Mouse (Mus musculus): ENCODE results near the gene Frrs1l.

Frrs1l gene

GRCm38 (mm10) chr4:56914338-56914737 lies 75.9 kb downstream of the Frrs1l start:
- DNase-seq (ENCODE audit: low spot score) = no peak

DNA sequence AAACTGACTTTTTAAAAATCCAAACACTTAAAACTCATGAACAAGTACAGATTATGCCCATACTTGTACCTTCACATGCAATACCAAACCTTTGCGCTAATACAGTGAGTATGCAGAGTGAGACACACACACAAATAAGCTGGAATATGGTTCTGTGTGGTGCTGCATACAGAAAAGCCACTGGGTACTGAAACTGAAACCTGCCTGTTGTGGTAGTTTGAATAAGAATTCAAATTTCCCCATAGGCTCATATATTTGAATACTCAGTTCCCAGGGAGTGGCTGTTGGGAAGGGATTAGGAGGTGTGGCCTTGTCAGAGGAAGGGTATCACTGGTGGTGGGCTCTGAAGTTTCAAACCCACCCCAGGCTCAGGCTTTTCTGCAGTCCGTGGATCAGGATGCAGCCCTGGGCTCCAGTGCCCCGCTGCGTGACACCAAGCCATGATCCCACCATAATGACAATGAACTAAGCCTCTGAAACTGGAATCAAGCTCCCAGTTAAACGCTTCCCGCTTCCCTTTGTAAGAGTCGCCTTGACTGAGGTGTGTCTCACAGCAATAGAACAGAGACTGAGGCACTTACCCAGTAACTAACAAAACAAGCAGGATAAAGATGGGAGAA lies 77.7 kb downstream of the Frrs1l start:
- no peak for DNase-seq (ENCODE audit: low spot score)

GRCm38 (mm10) chr4:56909568-56909967 lies 80.6 kb downstream of the Frrs1l start:
- peak; percentile 7 for DNase-seq (ENCODE audit: low spot score)

- no peak for DNase-seq (ENCODE audit: low spot score)
Measured at GRCm38 (mm10) chr4:56907671-56908070, 82.5 kb downstream of the Frrs1l start.

Data from embryo, embryonic 10.5 days (tissue).